Mouse (Mus musculus): Measurements from ENCODE around the gene Igsf11.
A peak's percentile ranks its signal among the peaks of the same experiment; 100 is the strongest.
"Not testable (repeated sequence)": the region's sequence is repeated elsewhere in the genome, so short reads cannot be mapped to it uniquely, and the experiment has no call there.

Gene Igsf11

DNA sequence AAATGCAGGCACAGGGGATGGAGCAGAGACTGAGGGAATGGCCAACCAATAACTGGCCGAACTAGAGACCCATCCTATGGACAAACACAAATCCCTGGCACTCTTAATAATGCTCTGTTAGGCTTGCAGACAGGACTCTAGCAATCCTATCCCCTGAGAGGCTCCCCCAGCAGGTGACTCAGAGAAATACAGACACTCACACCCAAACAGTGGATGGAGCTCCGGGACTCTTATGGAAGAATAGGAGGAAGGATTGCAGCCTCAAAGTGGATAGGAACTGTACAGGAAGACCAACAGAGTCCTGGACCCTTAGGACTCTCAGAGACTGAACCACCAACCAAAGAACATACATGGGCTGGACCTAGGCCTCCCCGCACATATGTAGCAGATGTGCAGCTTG is 91.4 kb downstream of the Igsf11 start:
- DNase-seq (ENCODE audit: low spot score) = not testable (repeated sequence)

DNA sequence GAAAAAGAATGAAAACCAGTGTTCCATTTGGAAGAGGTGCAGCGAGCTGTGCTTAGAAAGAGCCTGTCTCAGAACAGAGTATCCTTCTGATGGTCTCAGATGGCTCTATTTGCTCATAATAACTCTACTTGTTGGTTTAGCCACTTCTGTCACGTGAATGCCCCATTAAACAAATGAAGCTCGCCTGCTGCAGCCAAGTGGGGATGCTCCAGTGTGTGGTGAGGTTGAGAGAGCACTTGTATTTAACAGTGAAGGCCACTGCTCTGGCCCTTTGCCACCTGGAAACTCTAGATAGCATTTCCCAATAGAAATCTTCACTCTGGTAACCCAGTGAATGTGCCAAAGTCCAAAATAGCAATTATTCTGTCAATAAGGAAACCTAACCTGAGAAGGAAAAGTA is 92.9 kb downstream of the Igsf11 start:
- no peak for DNase-seq (ENCODE audit: low spot score)

DNA sequence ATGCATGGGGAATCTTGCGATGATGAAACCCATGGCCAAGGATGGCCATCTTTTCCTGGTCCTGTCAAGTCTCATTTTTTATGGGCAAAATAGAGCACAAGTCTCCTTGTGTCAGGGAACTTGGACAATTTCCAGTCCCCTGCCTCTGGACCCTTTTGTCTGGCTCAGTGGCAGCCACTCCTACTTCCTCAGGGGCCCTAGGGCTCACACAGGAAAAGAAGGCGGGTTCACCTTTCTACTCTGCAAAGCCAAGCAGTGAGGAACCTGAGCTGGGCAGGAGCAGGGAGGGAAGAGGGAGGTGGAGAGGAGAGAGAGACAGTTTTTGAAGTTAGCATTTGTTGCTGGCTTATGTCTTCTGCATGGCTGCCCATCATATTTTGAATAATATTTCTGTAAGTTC is 93.9 kb downstream of the Igsf11 start:
- no peak for DNase-seq (ENCODE audit: low spot score)

DNA sequence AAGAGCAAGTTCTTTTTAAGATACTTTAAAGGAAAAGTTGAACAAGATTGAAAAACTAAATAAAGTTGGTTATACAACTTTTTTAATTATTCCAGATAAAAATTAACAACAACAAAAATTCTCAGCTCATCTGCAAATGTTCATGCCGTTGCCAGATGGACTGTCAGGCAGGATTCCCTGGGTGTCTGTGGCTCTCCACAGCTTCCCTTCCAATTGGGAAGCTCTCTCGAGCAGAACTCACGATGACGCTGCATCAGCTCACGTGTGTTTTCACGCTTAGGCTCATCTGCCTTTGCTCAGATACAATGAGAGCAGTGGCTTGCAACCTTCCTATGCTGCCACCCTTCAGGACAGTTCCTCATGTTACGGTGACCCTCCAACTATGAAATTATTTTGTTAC is 101.2 kb downstream of the Igsf11 start:
- no peak for DNase-seq (ENCODE audit: low spot score)

DNA sequence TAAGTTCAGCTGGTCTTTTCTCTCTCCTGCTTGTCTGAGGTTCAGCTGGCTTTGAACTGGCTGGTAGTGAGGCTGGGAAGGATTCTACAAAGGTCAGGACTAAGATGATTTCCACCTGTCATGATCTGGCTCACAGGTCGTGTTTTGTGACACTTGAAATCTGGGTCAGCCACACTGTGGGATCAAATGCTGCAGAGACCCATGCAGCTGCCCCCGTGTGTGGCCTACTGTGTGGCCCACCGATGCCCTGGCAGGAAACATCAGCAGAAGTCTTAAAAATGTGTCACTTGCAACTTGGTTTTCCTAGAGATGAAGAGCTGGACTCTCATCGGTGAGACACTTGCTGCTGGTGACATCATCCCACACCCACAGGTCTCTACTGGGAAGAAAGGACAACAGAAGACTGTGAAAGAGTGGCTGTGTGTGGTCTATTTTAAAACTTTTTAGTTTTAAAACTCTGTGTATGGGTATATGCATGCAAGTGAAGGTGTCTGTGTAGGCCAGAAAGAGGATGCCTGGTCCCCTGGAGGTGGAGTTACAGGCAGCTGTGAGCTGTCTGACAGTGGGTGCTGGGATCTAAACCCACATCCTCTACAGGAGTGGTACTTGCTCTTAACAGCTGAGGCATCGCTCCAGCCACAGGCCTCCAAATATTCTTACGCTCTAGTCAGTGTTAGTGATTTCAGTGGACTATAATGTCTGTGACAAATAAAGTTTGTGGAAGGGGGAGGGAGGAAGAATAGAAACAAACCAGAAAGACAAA is 106.2 kb downstream of the Igsf11 start:
- no peak for DNase-seq (ENCODE audit: low spot score)

DNA sequence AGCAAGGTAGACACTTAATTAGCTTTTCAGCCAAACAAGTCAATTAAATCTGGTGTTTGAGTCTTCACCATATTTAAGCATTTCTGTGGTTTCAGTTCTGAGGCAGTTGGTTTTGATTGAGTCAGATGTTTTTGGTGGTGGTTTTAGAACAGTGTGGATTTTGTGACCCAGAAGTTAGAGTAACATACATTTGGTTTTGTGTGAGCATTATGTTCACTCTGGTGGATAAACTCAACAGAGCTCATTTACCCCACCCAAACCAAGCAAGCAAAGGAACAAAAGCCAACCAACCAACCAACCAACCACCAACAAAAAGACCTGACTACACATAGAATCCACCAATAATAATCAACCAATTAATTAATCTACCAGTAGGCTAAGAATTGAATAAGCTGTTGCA is 106.8 kb downstream of the Igsf11 start:
- DNase-seq (ENCODE audit: low spot score) = no peak

DNA sequence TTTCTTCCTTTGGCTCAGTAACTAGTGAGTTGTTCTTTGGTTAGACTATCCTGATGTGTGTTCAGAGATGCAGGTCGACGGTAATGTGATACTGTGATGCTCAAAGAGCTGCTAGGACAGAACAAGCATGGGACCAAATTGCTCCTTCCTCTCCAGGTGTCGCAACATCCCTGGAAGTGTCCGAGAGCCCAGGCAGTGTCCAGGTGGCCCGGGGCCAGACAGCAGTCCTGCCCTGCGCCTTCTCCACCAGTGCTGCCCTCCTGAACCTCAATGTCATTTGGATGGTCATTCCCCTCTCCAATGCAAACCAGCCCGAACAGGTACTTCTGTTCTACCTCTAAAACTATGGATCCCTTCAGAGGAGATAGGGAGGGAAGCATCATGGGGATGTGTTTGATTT is 114.5 kb downstream of the Igsf11 start:
- DNase-seq (ENCODE audit: low spot score) = no peak

DNA sequence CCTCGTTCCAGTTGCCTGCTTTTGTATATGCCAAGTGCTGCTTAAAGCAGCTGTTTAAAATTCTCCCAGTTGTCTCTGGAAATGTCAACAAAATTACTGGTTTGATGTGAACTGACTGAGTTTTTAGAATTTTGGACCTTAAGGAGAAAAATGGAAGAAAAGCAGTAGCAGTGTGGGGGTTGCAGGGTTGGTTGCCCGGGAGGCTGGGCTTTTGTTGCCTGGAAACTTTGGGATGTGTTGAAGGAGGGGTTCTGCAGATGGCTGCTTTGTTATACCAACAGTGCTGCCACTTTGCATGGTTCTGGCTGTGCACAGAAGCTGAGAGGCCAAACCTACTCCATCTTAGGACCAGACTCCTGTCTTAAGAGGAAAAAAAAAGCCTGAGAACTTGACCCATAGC is 127.0 kb downstream of the Igsf11 start:
- DNase-seq (ENCODE audit: low spot score) = no peak

DNA sequence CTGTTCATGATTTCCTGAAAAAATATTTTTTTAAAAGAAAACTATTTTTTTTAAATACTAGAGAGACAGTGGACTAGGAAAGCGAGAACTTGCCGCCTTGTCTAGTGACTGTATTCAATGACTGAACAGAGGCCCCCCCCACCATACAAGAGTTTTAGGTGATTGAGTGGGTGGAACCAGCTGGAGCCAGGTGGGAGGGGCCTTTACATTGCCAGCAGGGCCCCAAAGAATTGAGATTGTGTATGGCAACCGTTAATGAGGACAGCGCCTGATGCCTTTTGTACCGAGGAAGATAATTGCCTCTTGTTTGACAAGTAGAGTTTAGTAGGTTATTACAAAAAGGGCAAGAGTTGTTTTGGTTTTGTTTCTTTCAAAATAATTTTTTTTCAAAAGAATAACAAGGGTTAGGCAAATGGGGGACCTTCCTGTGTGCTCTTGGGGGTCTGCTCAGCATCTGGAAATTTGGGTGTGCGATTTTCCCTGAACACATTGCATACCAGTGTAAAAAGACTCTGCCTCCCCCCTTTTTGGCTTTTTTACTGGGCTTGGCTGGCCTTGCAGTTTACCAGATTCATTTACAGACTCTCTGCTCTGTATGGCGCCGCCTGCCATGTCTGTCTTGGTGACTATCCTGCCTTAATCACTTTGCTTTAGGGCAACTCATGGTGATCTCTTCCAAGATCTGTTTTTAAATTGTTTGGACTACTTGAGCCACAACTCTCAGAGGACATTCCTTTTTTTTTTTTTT is 133.7 kb downstream of the Igsf11 start:
- no peak for DNase-seq (ENCODE audit: low spot score)

DNA sequence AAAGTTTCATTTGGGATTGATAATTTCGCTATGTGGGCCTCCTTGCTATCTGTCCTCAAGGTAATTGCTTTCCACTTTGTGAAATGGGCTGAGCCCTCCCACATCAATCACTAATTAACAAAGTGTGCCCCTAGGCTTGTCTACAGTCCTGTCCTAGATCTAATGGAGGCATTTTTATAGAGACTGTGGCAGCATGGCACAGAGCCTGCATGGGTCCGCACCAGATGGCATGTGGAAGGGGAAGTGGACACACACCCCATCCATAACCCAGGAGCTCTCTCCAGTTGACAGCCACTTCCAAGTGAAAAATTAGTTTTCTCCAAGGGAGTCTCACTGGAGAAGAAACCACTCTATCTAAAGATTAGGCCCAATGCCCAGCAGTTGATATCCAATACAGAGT is 138.9 kb downstream of the Igsf11 start:
- no peak for DNase-seq (ENCODE audit: low spot score)

DNA sequence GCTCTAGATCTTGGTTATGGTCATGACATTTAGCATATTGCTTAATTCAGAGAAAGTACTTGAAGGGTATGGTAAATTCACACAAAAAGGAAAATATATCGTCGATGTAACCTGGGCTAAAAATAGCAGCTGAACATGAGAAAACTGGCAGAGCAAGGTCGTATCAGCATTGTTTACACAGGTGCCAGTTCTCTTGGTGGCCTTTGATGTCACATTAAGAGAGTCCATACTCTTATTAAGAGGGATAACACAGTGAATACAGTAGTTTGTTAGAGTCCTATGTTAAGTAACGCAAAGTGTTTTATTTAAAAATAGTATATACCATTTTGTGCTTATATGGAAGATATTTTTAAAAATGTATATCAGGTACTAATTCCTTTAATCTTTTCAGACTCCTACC is 144.8 kb downstream of the Igsf11 start:
- no peak for DNase-seq (ENCODE audit: low spot score)

DNA sequence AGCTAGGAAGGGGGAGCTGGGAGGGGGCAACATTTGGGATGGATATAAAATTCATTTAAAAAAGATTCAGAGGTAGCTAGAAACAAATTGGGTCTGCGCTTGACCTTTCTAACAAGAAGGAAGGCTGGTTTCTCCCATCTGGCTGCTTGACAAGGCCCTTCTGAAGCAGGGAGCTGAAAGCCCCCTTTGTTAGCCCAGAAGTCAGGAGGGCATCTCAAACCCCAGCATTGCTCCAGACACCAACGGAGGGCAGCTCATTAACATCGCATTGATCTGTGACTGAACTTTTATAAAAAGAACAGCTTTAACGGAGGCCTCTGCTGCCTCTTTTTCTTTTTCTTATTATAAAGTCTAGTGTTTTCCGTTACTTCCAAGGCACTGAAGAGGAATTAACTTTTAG is 151.9 kb downstream of the Igsf11 start:
- DNase-seq (ENCODE audit: low spot score) = no peak

DNA sequence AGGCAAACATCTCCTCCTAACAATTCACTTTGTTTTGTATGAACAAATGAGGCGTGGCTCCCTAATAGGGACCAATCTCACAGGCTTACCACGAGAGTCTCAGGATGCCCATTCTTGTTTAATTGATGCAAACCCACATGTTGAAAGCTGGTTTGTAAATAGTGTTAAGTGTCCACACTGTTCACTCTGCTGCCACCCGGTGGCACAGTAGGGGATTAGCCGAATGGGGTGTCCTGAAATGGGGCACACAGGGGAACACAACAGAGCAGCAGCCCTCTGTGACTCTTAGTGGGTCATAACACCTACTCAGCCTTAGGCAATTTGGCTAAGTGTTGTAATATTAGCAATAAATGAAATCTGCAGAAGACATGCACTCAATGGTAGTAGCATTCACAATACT is 156.4 kb downstream of the Igsf11 start:
- DNase-seq (ENCODE audit: low spot score) = peak; percentile 39

DNA sequence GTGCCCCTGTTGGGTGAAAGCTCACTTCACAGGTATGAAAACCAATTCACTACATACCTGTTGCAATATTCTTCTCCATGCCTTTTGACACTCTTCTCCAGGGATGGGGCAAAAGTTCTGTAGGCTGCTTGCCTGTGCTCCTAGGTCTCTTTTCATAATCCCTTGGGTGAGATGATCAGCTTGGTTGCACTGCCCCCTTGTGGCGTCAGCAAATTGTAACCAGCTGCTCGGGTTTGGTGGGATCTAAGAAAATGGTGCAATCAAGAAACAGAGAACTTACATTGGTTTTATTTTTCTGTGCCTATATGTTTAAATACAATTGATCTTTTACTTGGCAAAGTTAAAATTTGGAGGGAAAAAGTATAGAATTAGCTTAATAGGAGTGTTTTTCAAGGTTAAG is 160.5 kb downstream of the Igsf11 start:
- DNase-seq (ENCODE audit: low spot score) = peak; percentile 51

DNA sequence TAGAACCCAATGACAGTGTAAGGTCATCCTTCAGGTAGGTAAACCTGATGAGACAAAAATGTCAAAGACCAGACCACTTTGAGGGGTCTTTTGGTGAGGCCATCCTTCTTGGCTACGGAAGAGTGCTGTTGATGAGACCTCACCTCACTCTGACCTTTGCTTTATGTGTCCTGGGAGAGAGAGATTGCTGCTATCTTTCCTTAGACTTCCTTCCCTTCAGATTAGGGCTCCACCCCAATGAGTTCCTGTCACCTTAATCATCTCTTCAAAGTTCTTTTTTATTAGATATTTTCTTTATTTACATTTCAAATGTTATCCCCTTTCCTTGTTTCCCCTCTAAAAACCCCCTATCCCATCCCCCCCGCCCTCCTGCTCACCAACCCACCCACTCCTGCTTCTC is 161.3 kb downstream of the Igsf11 start:
- DNase-seq (ENCODE audit: low spot score) = no peak

DNA sequence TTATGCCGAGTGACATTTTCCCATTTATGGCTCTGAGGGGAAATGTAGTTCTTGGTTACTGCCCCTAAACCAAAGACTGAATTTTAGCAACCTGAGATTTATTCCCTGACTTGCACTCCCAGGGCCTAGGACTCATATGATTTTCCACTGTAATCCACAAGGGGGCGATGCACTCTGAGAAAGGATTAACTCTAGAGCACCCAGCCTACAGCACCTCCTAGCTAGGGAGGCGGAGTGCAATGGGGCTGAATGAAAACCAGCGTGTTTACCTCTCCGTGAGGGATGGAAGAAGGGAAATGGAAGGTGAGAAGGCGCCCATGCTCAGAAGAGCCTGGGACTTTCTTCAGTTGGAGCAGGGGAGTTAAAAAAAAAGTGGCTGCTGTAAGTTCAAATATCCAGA is 163.6 kb downstream of the Igsf11 start:
- DNase-seq (ENCODE audit: low spot score) = peak; percentile 6

DNA sequence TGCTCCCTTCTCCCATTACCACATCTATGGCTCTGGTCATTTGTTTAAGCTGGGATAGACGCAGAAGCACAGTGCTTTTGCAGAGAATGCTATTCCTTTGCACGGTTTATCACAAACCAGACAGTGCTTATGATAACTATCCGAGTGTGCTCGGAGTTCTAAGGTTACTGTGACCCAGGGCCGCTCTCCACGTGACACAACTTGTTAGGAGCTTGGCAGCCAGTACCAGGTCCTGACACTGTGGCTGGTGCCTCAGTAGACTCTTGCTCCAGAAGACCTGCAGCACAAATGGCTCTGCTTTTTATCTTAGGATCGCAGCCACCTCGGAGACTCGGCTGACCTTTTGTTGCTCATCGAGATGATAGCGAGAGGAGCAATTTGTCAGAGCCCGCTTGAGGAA is 164.5 kb downstream of the Igsf11 start:
- DNase-seq (ENCODE audit: low spot score) = no peak

DNA sequence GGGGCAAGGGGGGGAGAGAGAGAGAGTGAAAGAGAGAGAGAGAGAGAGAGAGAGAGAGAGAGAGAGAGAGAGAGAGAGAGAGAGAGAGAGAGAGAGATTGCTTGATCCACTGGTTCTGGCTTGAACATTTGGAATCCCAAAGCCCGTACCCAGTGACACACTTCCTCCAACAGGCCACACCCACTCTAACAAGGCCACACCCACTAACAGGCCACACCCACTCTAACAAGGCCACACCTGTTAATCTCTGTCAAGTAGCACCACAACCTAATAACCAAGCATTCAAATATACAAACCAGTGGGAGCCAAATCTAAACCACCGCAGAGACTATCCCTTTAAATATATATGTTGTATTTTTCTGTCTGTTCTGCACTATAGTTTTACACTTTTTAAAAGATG is 166.4 kb downstream of the Igsf11 start:
- DNase-seq (ENCODE audit: low spot score) = no peak

DNA sequence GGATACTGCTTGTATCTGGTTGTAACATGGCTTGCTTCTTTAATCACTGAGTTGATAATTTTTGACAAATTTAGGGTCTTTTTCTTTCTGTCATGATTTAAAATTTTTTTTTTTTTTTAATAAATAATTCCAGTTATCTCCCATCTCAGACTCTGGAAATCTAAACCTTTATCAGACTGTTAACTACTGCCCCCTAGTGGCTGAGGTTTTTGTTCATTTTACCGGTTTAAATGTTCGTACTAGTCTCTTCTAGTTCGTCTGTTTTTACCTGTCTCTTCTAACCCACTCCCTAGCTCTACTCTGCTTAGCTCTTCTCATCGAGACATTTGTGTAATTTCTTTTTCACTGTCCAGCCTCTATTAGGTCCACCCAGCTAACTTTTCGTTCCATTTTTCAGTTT is 170.1 kb downstream of the Igsf11 start:
- peak; percentile 45 for DNase-seq (ENCODE audit: low spot score)

DNA sequence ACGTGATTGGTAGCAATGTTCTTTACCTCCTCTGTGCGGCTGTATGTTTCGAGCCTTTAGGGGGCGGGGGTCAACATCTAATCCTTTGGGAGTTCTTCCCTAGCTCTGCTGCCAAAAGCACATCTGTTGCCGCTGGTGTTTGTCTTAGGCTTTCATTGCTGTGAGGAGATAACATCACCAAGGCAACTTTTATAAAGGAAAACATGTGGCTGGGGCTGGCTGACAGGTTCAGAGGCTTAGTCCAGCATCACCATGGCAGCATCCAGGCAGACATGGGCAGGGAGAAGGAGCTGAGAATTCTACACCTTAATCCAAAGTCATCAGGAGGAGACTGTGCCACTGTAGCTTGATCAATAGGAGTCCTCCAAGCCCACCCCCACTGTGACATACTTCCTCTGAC is 173.1 kb downstream of the Igsf11 start:
- no peak for DNase-seq (ENCODE audit: low spot score)

DNA sequence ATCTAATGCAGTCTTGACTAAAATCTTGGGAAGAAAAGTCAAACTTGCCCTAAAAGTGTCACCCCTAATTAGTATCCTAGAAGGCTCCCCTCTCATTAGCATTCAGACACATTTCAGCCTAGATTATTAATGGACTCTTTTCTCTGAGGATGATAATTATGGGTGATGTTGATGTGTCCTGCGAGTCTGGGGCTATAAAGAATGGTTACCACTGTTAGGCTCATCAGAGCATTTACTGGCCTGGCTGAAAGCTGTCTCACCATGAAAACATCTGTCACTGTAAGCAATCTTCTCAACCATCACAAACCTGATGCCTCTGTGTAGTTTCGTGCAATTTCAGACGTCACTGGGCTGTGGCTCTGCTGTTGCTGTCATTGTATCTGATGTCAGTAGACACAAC is 179.0 kb downstream of the Igsf11 start:
- DNase-seq (ENCODE audit: low spot score) = no peak

Measured in adipocyte (in vitro differentiated cells).